Mouse (Mus musculus) liver, postnatal 0 days (tissue): ENCODE results near the gene Crot. TPM values are rescaled to one million over a fixed set of nuclear protein-coding genes. Genes with fewer than 3 reads are reported as not detected.

Experiments used
- ATAC-seq: fragments of 200-750 bp; cut with Nextera tagmentation; 2 replicates; pipeline ENCODE4 v1.8.0; 2017; ENCODE audit warnings: mild to moderate bottlenecking, moderate library complexity
- DNase-seq: peaks from one replicate; pipeline ENCODE4 v3.0.0-alpha.2; 2016
- H3K27ac ChIP-seq: fragments of 300-500 bp; sonication (generic); 2 replicates; pipeline ENCODE4 v1.5.1; 2014; ENCODE audit warnings: antibody characterized with exemption, moderate library complexity, mild to moderate bottlenecking, low read depth
- H3K27me3 ChIP-seq: fragments of 300-500 bp; sonication (generic); 2 replicates; pipeline ENCODE4 v1.6.1; 2014; ENCODE audit warnings: low read length, control low read depth, mixed read lengths; ENCODE audit not compliant: insufficient read depth
- H3K36me3 ChIP-seq: fragments of 300-500 bp; sonication (generic); replicated peaks from 2 replicates; pipeline ENCODE4 v1.6.1; 2014; ENCODE audit warnings: mild to moderate bottlenecking, control low read depth, low read length, moderate library complexity, mixed read lengths; ENCODE audit not compliant: insufficient read depth
- H3K4me1 ChIP-seq: fragments of 300-500 bp; sonication (generic); 2 replicates; pipeline ENCODE4 v1.6.1; 2014; ENCODE audit warnings: antibody characterized with exemption, mild to moderate bottlenecking, control low read depth; ENCODE audit not compliant: insufficient read depth
- H3K4me2 ChIP-seq: fragments of 300-500 bp; sonication (generic); 2 replicates; pipeline ENCODE4 v1.6.1; 2014; ENCODE audit warnings: low read depth, mild to moderate bottlenecking, low read length, moderate library complexity, mixed read lengths
- H3K4me3 ChIP-seq: fragments of 300-500 bp; sonication (generic); 2 replicates; pipeline ENCODE4 v1.5.1; 2014; ENCODE audit warnings: low read depth, low read length
- H3K9ac ChIP-seq: fragments of 300-500 bp; sonication (generic); replicated peaks from 2 replicates; pipeline ENCODE4 v1.6.1; 2014; ENCODE audit warnings: mild to moderate bottlenecking, moderate library complexity
- H3K9me3 ChIP-seq: fragments of 300-500 bp; sonication (generic); 2 replicates; pipeline ENCODE4 v1.6.1; 2016; ENCODE audit warnings: mild to moderate bottlenecking, control low read depth, low read length, mixed read lengths
- CTCF ChIP-seq: sonication (generic); IDR thresholded peaks from 2 replicates; pipeline ENCODE4 v1.5.1; 2016; ENCODE audit warnings: antibody characterized with exemption, low read depth
- EP300 ChIP-seq: IDR thresholded peaks from 2 replicates; pipeline ENCODE4 v1.6.1; 2016; ENCODE audit warnings: antibody characterized with exemption, low read depth, mild to moderate bottlenecking
- WGBS: fragments of 180-500 bp; shearing (Covaris S2); extraction: QIAGEN DNeasy Blood & Tissue Kit; methylation state at CpG from one replicate; pipeline ENCODE4 v1.1.7; 2014; ENCODE audit not compliant: insufficient replicate concordance; 5-methylcytosine and 5-hydroxymethylcytosine counted together
- polyA plus RNA-seq: library from polyadenylated mRNA; unstranded; fragments of >200 nt; fragmentation: Nextera tagmentation; extraction: Ambion mirVana; gene quantifications from 2 replicates; pipeline ENCODE4 v1.2.1, GENCODE M21; 2015

Gene Crot
- polyA plus RNA-seq, 1 experiment from 2014 or later: 267 TPM

DNA sequence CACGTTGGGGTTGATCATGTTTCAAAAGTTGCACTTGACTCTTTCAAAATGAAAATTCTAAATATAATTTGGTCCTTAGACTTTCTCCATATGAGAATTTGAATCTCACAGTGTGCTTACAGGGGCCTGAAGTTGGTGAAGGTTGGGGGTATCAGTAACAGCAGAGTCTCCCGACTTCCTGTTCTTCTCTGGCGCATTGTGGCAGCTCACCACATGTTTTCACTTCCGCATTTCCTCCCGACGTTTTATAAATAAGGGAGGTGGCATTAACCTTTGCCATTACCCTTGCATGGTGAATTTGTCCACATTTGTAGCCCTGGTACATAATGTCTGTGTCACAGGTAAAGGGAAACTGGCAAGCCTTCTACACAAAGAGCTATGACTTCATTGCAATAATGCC is 80.1 kb downstream of the Crot start:
- DNase-seq (no peak), ATAC-seq (0 out of 2 replicates have a peak, but pooled peaks have one; percentile 12)
- Histone ChIP-seq H3K4me1 (no peaks in the 10 kb centered on the region), H3K27ac (no peak overlapping the region; the same call in 1 of the 2 replicates), H3K9me3 (no peaks in the 10 kb centered on the region), H3K9ac (no peak overlapping the region), H3K4me2 (no peak overlapping the region), H3K4me3 (no peak overlapping the region), H3K36me3 (peaks cover 50% of the 10 kb centered on the region), H3K27me3 (no peaks in the 10 kb centered on the region)
- WGBS: 33% methylated on average over 6 of the region's 6 CpGs
- TF ChIP-seq EP300: no peak

DNA sequence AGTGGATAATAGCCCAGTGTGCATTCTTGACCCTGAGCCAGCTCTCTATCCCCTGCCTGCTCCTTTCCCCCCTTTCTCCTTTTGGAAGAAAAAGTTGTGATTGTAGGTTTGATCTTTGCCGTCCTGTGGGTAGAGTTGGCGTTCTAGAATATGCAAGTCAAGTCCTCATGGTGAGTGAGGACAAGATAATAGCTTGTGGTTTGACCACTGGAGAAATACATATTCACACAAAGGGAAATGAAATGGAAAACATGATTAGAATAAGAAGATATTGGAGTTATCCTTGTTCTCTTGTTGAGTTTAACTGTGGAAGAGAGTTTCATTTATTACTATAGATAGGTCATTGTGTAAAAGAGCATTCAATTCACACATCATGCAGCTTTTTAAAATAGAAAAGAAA is 80.7 kb downstream of the Crot start:
- Histone ChIP-seq H3K4me1 (no peaks in the 10 kb centered on the region), H3K4me2 (no peak overlapping the region), H3K9ac (no peak overlapping the region), H3K4me3 (no peak overlapping the region), H3K36me3 (peaks cover 54% of the 10 kb centered on the region), H3K27me3 (no peaks in the 10 kb centered on the region), H3K27ac (no peak overlapping the region), H3K9me3 (no peaks in the 10 kb centered on the region)
- 48% methylated on average over 2 of the region's 2 CpGs for WGBS
- DNase-seq (no peak), ATAC-seq (no peak)
- no peak for TF ChIP-seq CTCF
- TF ChIP-seq EP300: no peak

Other genes starting within 250 kb of the Crot start
- gene Abcb1b, start 199.2 kb downstream of the Crot start, polyA plus RNA-seq: 0.58 and 0.99 TPM in 2 replicates
- gene Abcb4, start 103.6 kb downstream of the Crot start, polyA plus RNA-seq: 64.7 and 75.6 TPM in 2 replicates
- gene Tmem243, start 103.3 kb upstream of the Crot start, polyA plus RNA-seq: 50.9 and 56.7 TPM in 2 replicates
- gene Dmtf1, start 164.5 kb upstream of the Crot start, polyA plus RNA-seq: 6.3 and 7.6 TPM in 2 replicates